In genomic region chr1:149388706-149389105, GRCm38 (mm10) we compare ENCODE assay signal across 10 mouse cellular contexts.
A peak's percentile ranks its signal among the peaks of the same experiment; 100 is the strongest.
DNase-seq lines count a peak whose midpoint lies in the region.
"Had no signal": no experiment of that assay in that cellular context is flagged by ENCODE, and none has a peak within 500 bp of the region (broad histone marks: within the 10 kb centered on the region; RNA-seq: fewer than 3 reads in every experiment).

No protein-coding gene starts in this region.

- intact Hi-C loops in heart, postnatal 14 days (cut with DNase I), result no loop called here
- intact Hi-C loops in left cerebral cortex, postnatal 25 days (cut with DNase I), result no loop called here

- DNase-seq in adrenal gland, postnatal 25 days, result peak; percentile 0
- DNase-seq in adrenal gland, adult 8-10 months, result no peak
- peak; percentile 1 for DNase-seq in lung, postnatal 10 days
- DNase-seq in lung, adult 18-20 months, result no peak
- peak; percentile 77 to 86 for DNase-seq in cerebellum, postnatal 14 days
- peak; percentile 17 to 22 for DNase-seq in heart, postnatal 14 days
- no peak for DNase-seq in liver
- DNase-seq in left cerebral cortex, postnatal 25 days (ENCODE audit: low spot score in 2 of 2), result no peak
- DNase-seq: right cerebral cortex, postnatal 4 days; thymus, postnatal 25 days had no signal

Comparison
In these comparisons a context has a peak if more than half of its experiments do, and no peak if none do; other contexts are left out.
1. DNase-seq: peak in adrenal gland, postnatal 25 days (single experiment), lung, postnatal 10 days (single experiment), cerebellum, postnatal 14 days (2 of 2) and heart, postnatal 14 days (2 of 2); none in adrenal gland, adult 8-10 months (single experiment), lung, adult 18-20 months (0 of 2), liver (single experiment) and left cerebral cortex, postnatal 25 days (0 of 2).